Mouse (Mus musculus) induced T-regulatory cell, adult 2 months (primary cell): ENCODE measurements around the gene Tcte2.

Source experiments
- DNase-seq: peaks from one replicate; pipeline ENCODE4 v3.0.0-alpha.2; 2012; ENCODE audit warnings: low read depth

Tcte2 gene

GRCm38 (mm10) chr17:13745373-13745772 is 16.3 kb downstream of the Tcte2 start:
- DNase-seq = no peak

- DNase-seq = no peak
Measured at GRCm38 (mm10) chr17:13744824-13745223, 16.8 kb downstream of the Tcte2 start.

GRCm38 (mm10) chr17:13744219-13744618 is 17.4 kb downstream of the Tcte2 start:
- no peak for DNase-seq

- DNase-seq = no peak
Measured at GRCm38 (mm10) chr17:13743709-13744079, 17.9 kb downstream of the Tcte2 start.

- no peak for DNase-seq
Measured at GRCm38 (mm10) chr17:13742941-13743708, 18.5 kb downstream of the Tcte2 start.

GRCm38 (mm10) chr17:13742334-13742733 is 19.3 kb downstream of the Tcte2 start:
- DNase-seq = no peak

GRCm38 (mm10) chr17:13741611-13742010 is 20.0 kb downstream of the Tcte2 start:
- DNase-seq = no peak

GRCm38 (mm10) chr17:13740796-13741195 is 20.8 kb downstream of the Tcte2 start:
- no peak for DNase-seq

GRCm38 (mm10) chr17:13739981-13740380 is 21.6 kb downstream of the Tcte2 start:
- DNase-seq = no peak

GRCm38 (mm10) chr17:13738916-13739315 is 22.7 kb downstream of the Tcte2 start:
- no peak for DNase-seq

GRCm38 (mm10) chr17:13738121-13738776 is 23.4 kb downstream of the Tcte2 start:
- no peak for DNase-seq

- DNase-seq = no peak
Measured at GRCm38 (mm10) chr17:13737336-13737735, 24.3 kb downstream of the Tcte2 start.

GRCm38 (mm10) chr17:13735803-13736282 is 25.8 kb downstream of the Tcte2 start:
- DNase-seq = no peak

GRCm38 (mm10) chr17:13735057-13735456 is 26.6 kb downstream of the Tcte2 start:
- DNase-seq = no peak

GRCm38 (mm10) chr17:13733971-13734370 is 27.7 kb downstream of the Tcte2 start:
- DNase-seq = no peak

GRCm38 (mm10) chr17:13732685-13733084 is 28.9 kb downstream of the Tcte2 start:
- no peak for DNase-seq

- no peak for DNase-seq
Measured at GRCm38 (mm10) chr17:13731727-13732112, 29.9 kb downstream of the Tcte2 start.

GRCm38 (mm10) chr17:13730980-13731726 is 30.5 kb downstream of the Tcte2 start:
- no peak for DNase-seq

GRCm38 (mm10) chr17:13726832-13727355 is 34.7 kb downstream of the Tcte2 start:
- no peak for DNase-seq

- no peak for DNase-seq
Measured at GRCm38 (mm10) chr17:13725004-13725550, 36.5 kb downstream of the Tcte2 start.

- DNase-seq = no peak
Measured at GRCm38 (mm10) chr17:13722434-13722833, 39.2 kb downstream of the Tcte2 start.

GRCm38 (mm10) chr17:13721372-13721771 is 40.3 kb downstream of the Tcte2 start:
- no peak for DNase-seq
